ENCODE assay signal across 10 mouse cellular contexts in genomic region chr2:157800746-157801501, GRCm38 (mm10).
A peak's percentile ranks its signal among the peaks of the same experiment; 100 is the strongest.
DNase-seq lines count a peak whose midpoint lies in the region; ATAC-seq lines count a peak whose summit lies in the region.
"Had no signal": no experiment of that assay in that cellular context is flagged by ENCODE, and none has a peak within 500 bp of the region (broad histone marks: within the 10 kb centered on the region; RNA-seq: fewer than 3 reads in every experiment).

No protein-coding gene starts in this region.

- H3K27me3 ChIP-seq in forebrain, embryonic 16.5 days (replicated peaks; ENCODE audit: control insufficient read depth, insufficient read depth, low read length), result no peaks in the 10 kb centered on the region

- peaks cover 40% of the 10 kb centered on the region for H3K4me1 ChIP-seq in forebrain, embryonic 16.5 days (replicated peaks; ENCODE audit: control insufficient read depth, insufficient read depth, low read length)

- H3K9ac ChIP-seq in forebrain, embryonic 16.5 days (replicated peaks; ENCODE audit: low read depth, low read length), result peak overlapping the region; percentile 49

- H3K4me3 ChIP-seq in forebrain, embryonic 16.5 days (replicated peaks; ENCODE audit: low read length), result no peak overlapping the region

- peak; percentile 84 for ATAC-seq in forebrain, embryonic 16.5 days
- no peak for ATAC-seq in megakaryocyte, adult 5-6 weeks (ENCODE audit: poor library complexity, severe bottlenecking)

- intact Hi-C loops in left cerebral cortex, postnatal 4 days (cut with DNase I), result no loop called here
- intact Hi-C loops in left cerebral cortex, postnatal 14 days (cut with DNase I), result loop anchor here (5.0 kb wide), 1 partner anchor 76 kb away; no protein-coding TSS in a partner anchor

- no peaks in the 10 kb centered on the region for H3K9me3 ChIP-seq in forebrain, embryonic 16.5 days (ENCODE audit: control insufficient read depth, low read length)

- peak overlapping the region; percentile 94 for H3K27ac ChIP-seq in forebrain, embryonic 16.5 days (ENCODE audit: low read length)

- no peaks in the 10 kb centered on the region for H3K36me3 ChIP-seq in forebrain, embryonic 16.5 days (ENCODE audit: control insufficient read depth, insufficient read depth)

- DNase-seq in left cerebral cortex, postnatal 4 days, result peak; percentile 57
- no peak for DNase-seq in left cerebral cortex, postnatal 14 days (ENCODE audit: low spot score in 2 of 2)
- DNase-seq in mesoderm, embryonic 11.5 days (ENCODE audit: low read depth, low spot score), result peak; percentile 89
- peak; percentile 11 for DNase-seq in retina, postnatal 7 days (ENCODE audit: low read depth, low spot score)
- DNase-seq in adrenal gland, adult 18-20 months (ENCODE audit: low spot score in 2 of 2), result no peak
- DNase-seq in adrenal gland, postnatal 10 days, result no peak
- DNase-seq: heart, postnatal 14 days had no signal

- WGBS in forebrain, embryonic 16.5 days, result 4% methylated on average over 11 of the region's 11 CpGs

- H3K4me2 ChIP-seq in forebrain, embryonic 16.5 days (ENCODE audit: low read length), result peak overlapping the region; percentile 16
- H3K4me2 ChIP-seq: liver, embryonic 11.5 days had no signal

Comparison
In these comparisons a context has a peak if more than half of its experiments do, and no peak if none do; other contexts are left out.
1. DNase-seq: peak in left cerebral cortex, postnatal 4 days (single experiment), mesoderm, embryonic 11.5 days (single experiment) and retina, postnatal 7 days (single experiment); none in left cerebral cortex, postnatal 14 days (0 of 2), adrenal gland, adult 18-20 months (0 of 2) and adrenal gland, postnatal 10 days (single experiment).